Mouse (Mus musculus) spleen, postnatal 36 days (tissue): ENCODE data around the gene Thtpa.

Experiments used
- DNase-seq, 2 experiments: peaks; one replicate each; pipeline ENCODE4 v3.0.0; 2022; ENCODE audit warnings: low spot score in 2 of 2, mixed read lengths in 1 of 2

Thtpa gene

GRCm38 (mm10) chr14:55105386-55105785, 10.8 kb downstream of the Thtpa start:
- DNase-seq: no peak

GRCm38 (mm10) chr14:55105836-55106809, 11.5 kb downstream of the Thtpa start, which contains the start of gene Ap1g2:
Ap1g2 (minus strand) TSS chr14:55106593.
- peak; percentile 89 for DNase-seq

- no peak for DNase-seq
These were observed 12.4 kb downstream of the Thtpa start for GRCm38 (mm10) chr14:55106990-55107389.

GRCm38 (mm10) chr14:55108202-55108870, 13.8 kb downstream of the Thtpa start:
- no peak for DNase-seq

GRCm38 (mm10) chr14:55109048-55109873, 14.7 kb downstream of the Thtpa start:
- no peak for DNase-seq

GRCm38 (mm10) chr14:55110076-55110475, 15.5 kb downstream of the Thtpa start:
- DNase-seq: no peak

GRCm38 (mm10) chr14:55111720-55112119, 17.1 kb downstream of the Thtpa start:
- no peak for DNase-seq

- no peak for DNase-seq
These were observed 18.9 kb downstream of the Thtpa start for GRCm38 (mm10) chr14:55113351-55113974.

- DNase-seq: no peak
These were observed 19.5 kb downstream of the Thtpa start for GRCm38 (mm10) chr14:55113975-55114645.

- no peak for DNase-seq
These were observed 20.4 kb downstream of the Thtpa start for GRCm38 (mm10) chr14:55114759-55115701.

GRCm38 (mm10) chr14:55115846-55116245, 21.3 kb downstream of the Thtpa start:
- no peak for DNase-seq

GRCm38 (mm10) chr14:55116425-55117200, 22.0 kb downstream of the Thtpa start, which contains the start of gene Jph4:
Jph4 (minus strand) TSS chr14:55116935.
- DNase-seq: no peak

GRCm38 (mm10) chr14:55118852-55119251, 24.3 kb downstream of the Thtpa start:
- no peak for DNase-seq

GRCm38 (mm10) chr14:55119421-55120134, 25.0 kb downstream of the Thtpa start:
- no peak for DNase-seq

- no peak for DNase-seq
These were observed 27.4 kb downstream of the Thtpa start for GRCm38 (mm10) chr14:55121947-55122346.

GRCm38 (mm10) chr14:55122359-55122758, 27.8 kb downstream of the Thtpa start:
- no peak for DNase-seq

- no peak for DNase-seq
These were observed 31.1 kb downstream of the Thtpa start for GRCm38 (mm10) chr14:55125711-55126110.

- DNase-seq: no peak
These were observed 31.9 kb downstream of the Thtpa start for GRCm38 (mm10) chr14:55126521-55126920.
